Mouse (Mus musculus): ENCODE results near the gene Psmd8.

Psmd8 gene

GRCm38 (mm10) chr7:29170755-29171561 is 9.5 kb downstream of the Psmd8 start:
- DNase-seq (ENCODE audit: extremely low spot score, low spot score), result peak; percentile 38

GRCm38 (mm10) chr7:29170066-29170754 is 10.3 kb downstream of the Psmd8 start, which contains the start of the genes Ggn and Spred3:
Gene Ggn (plus strand): TSS chr7:29170210.
Gene Spred3 (minus strand): TSS chr7:29170411.
- peak; percentile 66 for DNase-seq (ENCODE audit: extremely low spot score, low spot score)

- DNase-seq (ENCODE audit: extremely low spot score, low spot score), result peak; percentile 89
Measured at GRCm38 (mm10) chr7:29169231-29170065, 11.1 kb downstream of the Psmd8 start.

GRCm38 (mm10) chr7:29168791-29169230 is 11.7 kb downstream of the Psmd8 start:
- peak; percentile 64 for DNase-seq (ENCODE audit: extremely low spot score, low spot score)

- DNase-seq (ENCODE audit: extremely low spot score, low spot score), result peak; percentile 42
Measured at GRCm38 (mm10) chr7:29168121-29168695, 12.3 kb downstream of the Psmd8 start.

GRCm38 (mm10) chr7:29167656-29168055 is 12.8 kb downstream of the Psmd8 start:
- DNase-seq (ENCODE audit: extremely low spot score, low spot score), result no peak

- DNase-seq (ENCODE audit: extremely low spot score, low spot score), result no peak
Measured at GRCm38 (mm10) chr7:29162750-29163525, 17.6 kb downstream of the Psmd8 start.

GRCm38 (mm10) chr7:29162294-29162693 is 18.2 kb downstream of the Psmd8 start:
- no peak for DNase-seq (ENCODE audit: extremely low spot score, low spot score)

- no peak for DNase-seq (ENCODE audit: extremely low spot score, low spot score)
Measured at GRCm38 (mm10) chr7:29158264-29158663, 22.2 kb downstream of the Psmd8 start.

- DNase-seq (ENCODE audit: extremely low spot score, low spot score), result peak; percentile 82
Measured at GRCm38 (mm10) chr7:29155838-29156782, 24.4 kb downstream of the Psmd8 start, which contains the start of gene Fam98c. Gene Fam98c (minus strand): TSS chr7:29156234.

- DNase-seq (ENCODE audit: extremely low spot score, low spot score), result no peak
Measured at GRCm38 (mm10) chr7:29155196-29155837, 25.2 kb downstream of the Psmd8 start.

GRCm38 (mm10) chr7:29154018-29154720 is 26.3 kb downstream of the Psmd8 start:
- DNase-seq (ENCODE audit: extremely low spot score, low spot score), result no peak

- DNase-seq (ENCODE audit: extremely low spot score, low spot score), result no peak
Measured at GRCm38 (mm10) chr7:29151486-29151885, 29.0 kb downstream of the Psmd8 start.

GRCm38 (mm10) chr7:29148771-29149170 is 31.7 kb downstream of the Psmd8 start:
- DNase-seq (ENCODE audit: extremely low spot score, low spot score), result no peak

- no peak for DNase-seq (ENCODE audit: extremely low spot score, low spot score)
Measured at GRCm38 (mm10) chr7:29146625-29147367, 33.7 kb downstream of the Psmd8 start.

- no peak for DNase-seq (ENCODE audit: extremely low spot score, low spot score)
Measured at GRCm38 (mm10) chr7:29144006-29144405, 36.5 kb downstream of the Psmd8 start.

GRCm38 (mm10) chr7:29141416-29141815 is 39.1 kb downstream of the Psmd8 start:
- no peak for DNase-seq (ENCODE audit: extremely low spot score, low spot score)

Measured in neural tube, embryonic 10.5 days (tissue).